Mouse (Mus musculus) urinary bladder, postnatal 25 days (tissue): ENCODE results near the gene Plxna2.

ENCODE experiments used
- DNase-seq: peaks from one replicate; pipeline ENCODE4 v3.0.0; 2022; ENCODE audit warnings: low spot score

Gene Plxna2

DNA sequence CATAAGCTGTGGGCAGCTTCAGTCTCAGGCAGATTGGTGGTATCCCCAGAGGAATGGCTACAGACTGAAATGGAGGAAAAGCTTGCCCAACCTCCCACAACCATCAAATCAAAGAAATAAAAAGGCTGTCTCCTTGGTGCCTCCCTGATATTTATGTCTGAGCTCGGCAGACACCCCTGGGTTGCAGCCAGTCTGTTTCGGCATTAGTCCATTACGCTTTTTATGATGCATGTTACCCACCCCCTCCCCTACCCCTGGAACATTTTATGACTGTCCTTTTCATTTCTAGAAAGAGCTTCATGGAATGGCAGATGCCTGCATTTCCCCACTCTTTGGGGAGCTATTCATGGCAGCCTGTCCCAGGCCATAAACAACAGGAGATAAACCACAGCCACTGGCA, 47.7 kb downstream of the Plxna2 start:
- DNase-seq = no peak

- no peak for DNase-seq
These were observed 53.9 kb downstream of the Plxna2 start for GRCm38 (mm10) chr1:194671783-194672524.

DNA sequence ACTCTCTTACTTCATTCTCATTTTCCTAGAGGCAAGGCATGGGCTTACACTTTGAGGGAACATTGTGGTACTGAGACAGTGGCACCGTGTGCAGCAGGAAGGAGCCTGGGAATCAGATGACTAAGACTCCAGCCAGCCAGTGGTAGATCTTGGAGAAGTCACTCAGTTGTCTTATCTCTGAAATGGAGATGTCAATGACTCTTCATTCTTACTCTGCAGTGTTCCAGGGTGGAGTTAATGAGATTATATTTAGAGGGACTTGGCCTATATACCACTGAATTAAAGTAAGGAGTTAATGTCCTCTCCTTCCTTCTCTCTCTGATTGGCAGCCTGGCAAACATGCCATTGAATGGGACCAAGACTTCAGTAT, 54.5 kb downstream of the Plxna2 start:
- no peak for DNase-seq

GRCm38 (mm10) chr1:194673229-194673628, 55.2 kb downstream of the Plxna2 start:
- no peak for DNase-seq

DNA sequence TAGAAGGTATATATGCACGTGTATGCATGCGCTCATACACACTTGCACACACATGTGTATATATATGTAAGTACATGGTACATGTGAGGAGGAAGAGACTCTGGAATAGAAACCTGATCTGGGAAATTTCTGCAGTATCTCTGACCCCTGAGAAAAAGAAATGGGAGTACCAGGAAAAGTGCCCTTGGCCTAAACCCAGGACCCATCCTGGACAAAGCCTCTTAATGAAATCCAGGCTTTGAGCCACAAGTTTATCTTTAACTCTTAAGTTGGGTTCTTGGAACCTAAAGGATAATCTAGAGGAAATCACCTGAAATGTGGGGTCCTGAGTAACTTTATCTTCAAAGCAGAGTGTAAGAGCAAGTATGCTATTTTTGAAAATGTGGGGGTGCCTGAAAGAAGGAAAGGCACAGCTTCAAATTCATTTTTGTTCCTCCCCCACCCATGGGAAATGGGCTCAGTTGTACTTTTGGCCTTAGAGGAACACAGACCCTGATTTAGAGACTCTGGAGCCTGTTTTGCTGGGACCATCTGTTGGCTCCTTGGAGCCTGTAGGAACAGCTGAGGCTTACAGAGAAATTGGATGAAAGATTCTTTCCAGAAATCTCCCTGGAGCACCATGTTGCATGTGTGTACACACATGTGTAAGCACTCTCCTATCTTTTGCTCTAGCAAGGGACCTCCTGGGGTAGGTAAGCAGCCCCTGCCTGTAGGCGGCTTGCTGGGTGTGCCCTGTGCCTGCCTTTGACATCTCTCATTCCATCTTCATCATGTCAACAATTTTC, 57.3 kb downstream of the Plxna2 start:
- DNase-seq = no peak

- DNase-seq = no peak
These were observed 57.8 kb downstream of the Plxna2 start for GRCm38 (mm10) chr1:194675891-194676200.

- DNase-seq = no peak
These were observed 59.9 kb downstream of the Plxna2 start for GRCm38 (mm10) chr1:194677878-194678277.

GRCm38 (mm10) chr1:194679147-194679546, 61.1 kb downstream of the Plxna2 start:
- no peak for DNase-seq

DNA sequence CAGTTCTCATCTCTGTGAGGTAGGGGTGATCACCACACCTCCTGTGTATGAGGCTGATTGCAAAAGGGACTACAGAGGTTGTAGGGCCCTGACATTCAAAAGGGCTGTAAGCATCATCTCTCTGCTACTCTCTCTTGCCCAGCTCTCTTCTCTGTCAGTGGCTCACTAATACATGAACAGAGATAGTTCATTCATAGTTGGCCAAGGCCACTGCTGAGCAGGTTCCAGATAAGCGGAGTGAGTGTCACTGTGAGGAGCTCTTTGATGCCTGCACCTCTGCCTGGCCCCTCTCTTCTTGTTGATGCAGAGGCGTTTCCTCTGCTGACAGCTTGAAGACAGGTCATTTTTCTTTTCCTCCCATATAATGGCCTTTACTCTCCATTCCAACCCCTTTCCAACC, 62.1 kb downstream of the Plxna2 start:
- DNase-seq = no peak

- no peak for DNase-seq
These were observed 64.0 kb downstream of the Plxna2 start for GRCm38 (mm10) chr1:194682021-194682420.

GRCm38 (mm10) chr1:194683132-194683531, 65.1 kb downstream of the Plxna2 start:
- DNase-seq = no peak

- no peak for DNase-seq
These were observed 67.9 kb downstream of the Plxna2 start for GRCm38 (mm10) chr1:194685896-194686295.

DNA sequence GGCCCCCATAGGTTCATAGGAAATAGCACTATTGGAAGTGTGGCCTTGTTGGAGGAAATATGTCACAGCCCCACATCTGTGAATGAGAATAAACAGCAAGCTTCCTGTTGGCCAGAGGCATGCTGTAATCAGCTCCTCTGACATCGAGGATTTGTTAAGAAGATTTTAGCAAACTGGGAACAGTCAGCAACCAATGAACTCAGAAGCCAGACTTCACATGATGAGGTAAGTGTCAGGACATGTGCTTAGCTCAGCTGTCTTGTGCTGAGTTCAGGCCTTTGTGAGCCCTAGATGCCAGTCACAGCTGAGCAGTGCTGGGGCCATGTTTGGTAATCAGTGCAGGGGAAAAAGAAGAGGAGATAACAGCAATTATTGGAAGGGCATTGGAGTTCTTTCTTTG, 69.7 kb downstream of the Plxna2 start:
- DNase-seq = no peak

GRCm38 (mm10) chr1:194688161-194688560, 70.1 kb downstream of the Plxna2 start:
- DNase-seq = no peak

- no peak for DNase-seq
These were observed 75.0 kb downstream of the Plxna2 start for GRCm38 (mm10) chr1:194693063-194693462.

- DNase-seq = no peak
These were observed 75.5 kb downstream of the Plxna2 start for GRCm38 (mm10) chr1:194693488-194693887.

DNA sequence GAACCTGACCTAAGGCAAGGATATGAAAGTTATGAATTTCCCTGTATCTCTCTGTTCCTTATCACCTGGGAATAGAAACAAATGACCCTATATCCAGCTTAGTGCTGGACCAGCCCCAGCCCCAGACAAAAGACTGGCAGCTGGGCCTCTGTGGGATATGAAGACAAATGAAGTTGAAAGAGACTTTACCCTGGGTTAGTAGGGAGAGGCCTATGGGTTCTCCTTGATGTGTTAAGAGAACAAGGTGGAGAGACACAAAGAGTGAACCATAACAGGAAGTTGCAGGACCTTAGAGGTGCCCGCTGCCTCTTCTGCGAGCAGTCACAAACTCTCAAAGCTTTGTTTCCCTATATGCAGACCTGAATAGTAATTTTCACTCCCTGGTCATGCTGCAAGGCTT, 76.8 kb downstream of the Plxna2 start:
- DNase-seq = no peak

DNA sequence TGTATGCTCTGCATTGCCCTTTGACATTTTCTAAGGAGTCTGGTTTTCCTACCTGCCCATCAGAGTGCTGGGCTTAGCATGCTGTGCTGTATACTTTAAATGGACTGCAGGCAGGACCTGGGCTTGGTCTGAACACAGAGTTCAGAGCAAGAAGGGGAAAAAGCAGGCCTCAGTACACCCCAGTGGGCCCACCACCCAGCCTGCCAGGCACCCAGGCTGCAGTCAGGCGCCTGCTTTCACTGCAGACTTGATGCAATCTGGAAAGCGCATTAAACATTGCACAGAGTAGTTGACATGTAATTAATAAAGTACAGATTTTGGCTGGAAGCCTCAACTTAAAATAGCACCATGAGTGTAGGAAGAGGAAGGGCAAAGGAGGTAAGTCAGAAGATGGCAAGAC, 79.4 kb downstream of the Plxna2 start:
- no peak for DNase-seq

- DNase-seq = no peak
These were observed 81.3 kb downstream of the Plxna2 start for GRCm38 (mm10) chr1:194699321-194699720.

GRCm38 (mm10) chr1:194703235-194703634, 85.2 kb downstream of the Plxna2 start:
- DNase-seq = no peak

- no peak for DNase-seq
These were observed 86.3 kb downstream of the Plxna2 start for GRCm38 (mm10) chr1:194704171-194704855.

DNA sequence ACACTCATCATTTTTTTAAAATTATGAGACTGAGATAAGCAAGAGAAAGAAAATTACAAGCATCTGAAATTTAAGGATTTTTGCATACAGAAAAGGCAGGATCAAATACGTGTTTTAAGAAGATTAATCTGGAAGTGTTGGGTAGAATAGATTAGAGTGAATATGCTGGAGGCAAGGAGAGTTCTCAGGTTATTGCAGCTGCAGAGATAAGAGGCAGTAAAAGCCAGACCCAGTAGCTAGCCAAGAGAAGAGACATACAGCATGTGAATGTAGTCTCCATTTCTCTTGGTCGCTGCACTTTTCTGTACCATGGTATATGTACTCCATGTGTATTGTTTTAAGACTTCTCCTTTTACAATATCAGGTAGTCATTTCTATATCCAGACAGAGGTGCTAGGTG, 88.5 kb downstream of the Plxna2 start:
- no peak for DNase-seq

DNA sequence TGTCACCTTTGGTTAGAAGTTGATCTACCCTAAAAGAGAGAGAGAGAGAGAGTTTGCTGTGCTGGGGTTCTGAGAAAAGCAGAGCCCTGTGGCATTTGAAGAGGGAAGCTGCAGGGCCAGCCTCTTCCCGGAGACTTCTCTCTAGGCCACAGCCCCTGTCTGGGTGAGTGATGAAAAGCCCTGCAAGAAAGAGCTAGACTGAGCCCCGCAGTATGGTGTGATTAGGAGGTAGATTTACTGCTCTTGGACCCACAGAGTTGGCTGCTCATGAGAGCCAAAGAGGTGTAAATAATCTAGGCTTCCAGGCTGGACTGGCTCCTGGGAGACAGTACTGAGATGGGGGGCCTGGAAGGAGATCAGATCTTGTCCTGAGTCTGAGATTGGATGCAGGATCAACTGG, 94.4 kb downstream of the Plxna2 start:
- no peak for DNase-seq
